Mouse (Mus musculus) skeletal muscle tissue, adult 2 months (tissue): ENCODE measurements around the gene Col1a1.

Experiments
- DNase-seq: peaks from one replicate; pipeline ENCODE4 v3.0.0-alpha.2; 2012; ENCODE audit warnings: low read depth, low spot score

Col1a1 gene

GRCm38 (mm10) chr11:94936045-94936444 is at the start of gene Col1a1:
Gene Col1a1, plus strand, starts transcription at chr11:94936224.
- peak; percentile 82 for DNase-seq

DNA sequence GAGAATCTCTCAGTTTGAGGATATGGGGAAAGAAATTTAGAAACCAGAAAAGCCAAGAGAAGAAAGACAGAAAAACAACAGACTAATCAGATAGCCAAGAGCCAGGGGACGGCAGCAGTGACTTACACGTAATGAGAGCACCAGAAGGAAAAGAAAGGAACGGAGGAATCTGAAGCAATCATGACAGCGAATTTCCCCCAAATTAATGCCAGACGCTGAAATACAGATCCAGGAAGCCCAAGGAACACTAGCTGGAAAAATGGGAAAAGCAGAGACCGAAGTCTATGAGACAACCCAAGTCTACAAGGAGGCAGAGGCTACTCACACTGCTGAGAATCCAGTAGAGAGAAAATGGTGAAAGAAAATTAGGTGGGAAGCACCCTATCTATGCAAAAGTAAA is 44.9 kb upstream of the Col1a1 start:
- peak; percentile 42 for DNase-seq

DNA sequence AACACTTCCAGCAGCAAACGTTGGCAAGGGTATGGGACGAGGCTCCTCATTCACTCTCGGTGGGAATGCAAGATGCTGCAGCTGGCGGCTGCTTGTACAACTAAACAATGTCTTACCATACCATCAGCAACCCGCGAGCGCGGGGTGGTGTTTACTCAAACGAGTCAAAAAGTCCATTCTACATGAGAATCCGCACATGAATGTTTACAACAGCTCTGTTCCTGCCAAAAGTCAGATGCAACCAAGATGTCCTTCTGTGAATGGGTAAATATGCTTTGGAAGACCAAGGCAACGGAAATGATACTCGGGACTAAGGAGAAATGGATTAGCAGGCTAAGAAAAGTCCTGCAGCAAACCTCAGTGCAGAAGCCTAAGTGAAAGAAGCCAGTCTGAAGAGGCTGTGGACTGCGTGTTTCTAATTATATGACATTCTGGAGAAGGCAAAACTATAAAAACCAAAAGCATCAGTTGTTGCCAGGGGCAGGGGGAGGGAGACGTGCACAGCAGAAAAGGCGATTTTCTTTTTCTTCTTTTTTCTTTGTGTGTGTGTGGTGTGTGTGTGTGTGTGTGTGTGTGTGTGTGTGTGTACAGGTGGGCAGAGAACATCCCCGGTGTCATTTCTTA is 39.2 kb upstream of the Col1a1 start:
- DNase-seq, result no peak

DNA sequence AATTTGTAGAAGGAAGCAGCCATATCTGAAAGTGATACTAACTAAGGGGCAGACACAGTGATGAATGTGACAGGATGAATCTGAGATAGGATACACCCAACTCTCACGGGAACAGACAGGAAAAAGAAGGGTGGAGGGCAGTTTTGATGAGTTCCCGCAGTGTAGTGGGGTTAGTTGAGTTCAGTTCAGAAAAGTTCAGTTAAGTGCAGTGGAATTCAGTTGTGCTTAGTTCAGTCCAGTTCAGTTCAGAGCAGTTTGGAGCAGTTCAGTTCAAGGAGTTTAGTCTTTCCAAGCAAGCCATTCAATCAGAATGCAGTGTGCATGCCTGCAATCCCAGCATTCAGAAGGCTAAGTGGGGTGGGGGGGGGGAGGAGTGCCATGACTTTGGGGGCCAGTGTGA is 34.8 kb upstream of the Col1a1 start:
- no peak for DNase-seq

GRCm38 (mm10) chr11:94904306-94904705 is 31.7 kb upstream of the Col1a1 start:
- DNase-seq, result no peak

DNA sequence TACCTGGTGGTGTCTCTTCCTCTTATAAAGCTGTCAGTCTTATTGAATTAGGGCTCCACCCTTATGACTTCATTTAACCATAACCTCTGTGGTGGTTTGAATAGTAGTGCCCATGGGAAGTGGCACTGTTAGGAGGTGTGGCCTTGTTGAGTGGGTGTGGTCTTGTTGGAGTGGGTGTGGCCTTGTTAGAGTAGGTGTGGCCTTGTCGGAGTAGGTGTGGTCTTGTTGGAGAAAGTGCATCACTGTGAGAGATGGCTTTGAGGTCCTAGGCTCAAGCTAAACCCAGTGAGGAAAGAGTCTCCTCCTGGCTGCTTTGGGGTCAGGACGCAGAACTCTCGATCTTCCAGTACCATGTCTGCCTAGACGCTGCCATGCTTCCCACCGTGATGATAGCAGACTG is 25.1 kb upstream of the Col1a1 start:
- DNase-seq, result no peak

DNA sequence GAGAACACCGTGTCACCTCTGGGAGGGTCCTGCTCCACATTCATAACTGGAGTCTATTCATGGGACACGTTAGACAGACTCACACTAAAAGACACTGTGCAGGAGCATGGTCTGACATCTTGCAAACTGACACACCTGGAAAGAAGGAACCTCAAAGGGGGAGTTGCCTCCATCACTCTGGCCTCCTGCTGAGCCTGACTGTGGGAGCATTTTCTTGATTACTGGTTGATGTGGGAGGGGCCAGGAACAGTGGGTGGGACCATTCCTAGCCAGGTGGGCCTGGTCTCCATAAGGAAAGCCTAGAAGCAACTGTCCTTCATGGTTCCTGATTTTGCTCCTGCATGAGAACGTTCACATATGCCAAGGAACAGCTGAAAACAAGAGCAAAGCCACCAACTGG is 23.5 kb upstream of the Col1a1 start:
- no peak for DNase-seq

DNA sequence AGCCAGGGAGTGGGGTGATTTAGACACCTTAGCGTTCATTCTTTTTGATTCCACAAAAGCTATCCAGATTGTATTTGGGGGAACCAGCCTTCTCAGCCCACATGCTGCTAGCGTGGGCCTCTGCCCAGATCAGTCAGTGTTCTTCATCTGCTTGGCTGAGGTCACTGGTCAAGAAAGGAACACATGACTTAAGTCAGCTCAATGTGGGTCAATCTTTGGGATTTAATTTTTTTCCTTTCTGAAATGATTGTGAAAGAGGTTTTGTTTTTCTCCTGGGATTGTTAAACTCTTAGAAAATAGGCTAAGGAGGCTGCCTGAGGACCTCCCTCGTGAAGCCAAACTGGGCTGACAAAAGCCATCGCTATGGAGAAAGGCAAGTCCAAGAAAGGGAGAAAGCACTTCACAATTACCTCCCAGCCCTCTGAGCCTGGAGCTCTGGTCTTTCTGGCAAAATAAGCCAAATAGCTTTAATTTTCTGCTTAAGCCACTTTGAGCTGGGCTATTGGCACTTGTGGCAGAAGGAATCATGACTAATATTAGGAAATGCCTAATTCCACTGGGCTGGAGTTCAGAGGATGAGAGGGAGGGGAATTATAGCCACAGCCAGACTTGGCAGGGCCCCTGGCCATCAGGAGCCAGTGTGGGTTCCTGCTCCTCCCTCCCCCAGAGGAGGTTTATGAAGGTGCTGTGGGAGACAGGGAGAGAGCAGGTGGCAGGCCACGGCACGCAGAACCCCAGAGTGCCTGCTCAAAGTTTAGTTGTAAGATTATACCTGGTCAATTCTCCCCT is 22.5 kb upstream of the Col1a1 start:
- DNase-seq, result peak; percentile 64

DNA sequence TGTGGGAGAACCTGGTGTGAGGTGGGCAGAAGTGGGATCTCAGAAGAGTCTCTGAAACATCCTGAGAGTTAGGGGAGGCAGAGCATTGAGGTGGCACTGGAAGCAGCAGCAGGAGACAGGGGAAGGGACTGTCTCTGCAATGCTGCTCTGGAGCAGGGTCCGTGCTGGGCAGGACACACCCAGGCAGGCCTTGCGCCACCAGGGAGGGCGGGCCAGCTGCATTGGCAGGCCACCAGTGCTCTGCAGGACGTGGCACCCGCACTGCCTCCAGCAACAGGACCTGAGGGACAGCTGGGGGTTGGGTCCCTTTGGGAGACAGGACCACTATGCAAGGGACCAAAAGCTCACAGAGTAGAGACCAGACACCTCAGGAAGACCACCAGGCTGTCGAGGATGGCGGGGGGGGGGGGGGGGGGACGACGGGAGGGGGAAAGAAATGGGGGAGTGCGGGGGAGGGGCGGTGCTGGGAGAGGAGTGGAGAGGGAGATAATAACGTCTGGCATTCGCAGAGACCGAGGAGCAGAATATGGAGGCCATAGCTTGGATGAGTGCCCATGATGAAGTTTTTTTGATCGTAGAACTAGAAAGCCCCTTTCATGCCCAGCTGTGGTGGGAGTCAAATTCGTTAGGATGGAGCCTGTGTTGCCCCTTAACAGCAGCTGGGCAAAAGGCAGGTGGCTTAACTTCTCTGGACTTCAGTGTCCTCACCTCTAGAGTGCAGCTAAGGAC is 20.2 kb upstream of the Col1a1 start:
- DNase-seq, result no peak

DNA sequence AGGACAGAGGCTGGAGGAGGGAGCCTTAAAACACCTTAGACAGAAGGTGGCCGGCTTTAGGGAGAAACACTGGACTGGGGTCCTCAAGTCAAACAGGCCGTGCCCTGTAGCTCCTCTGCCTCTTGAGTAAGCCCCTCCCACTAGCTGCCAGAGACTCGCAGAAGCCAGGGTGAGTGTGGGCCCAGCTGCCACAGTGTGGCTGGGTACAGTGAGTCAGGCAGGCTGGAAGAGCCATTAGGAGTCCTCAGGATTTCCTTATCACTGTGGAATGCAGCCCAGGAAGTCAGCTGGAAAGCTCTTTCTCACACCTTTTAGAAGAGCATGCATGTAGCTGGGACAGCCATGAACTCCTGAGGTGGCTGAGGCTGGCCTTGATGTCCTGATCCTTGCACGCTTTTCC is 19.5 kb upstream of the Col1a1 start:
- no peak for DNase-seq

DNA sequence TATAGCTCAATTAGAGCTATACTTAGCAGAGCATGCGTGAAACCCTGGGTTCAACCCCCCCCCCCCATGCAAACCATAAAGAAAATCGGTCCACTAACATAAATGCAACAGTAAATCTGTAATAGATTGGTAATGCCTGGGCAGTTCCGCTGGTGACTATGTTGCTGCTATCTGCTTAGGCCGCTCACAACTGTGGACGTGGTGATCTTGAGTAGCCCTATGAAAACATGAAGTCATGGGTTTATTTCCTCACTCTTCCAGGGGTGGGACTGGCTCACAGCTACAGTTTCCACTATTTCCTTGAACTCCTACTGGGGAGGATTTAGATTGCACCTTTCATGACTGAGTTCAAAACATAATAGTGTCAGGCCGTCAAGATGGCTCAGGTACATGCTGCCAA is 18.3 kb upstream of the Col1a1 start:
- DNase-seq, result no peak

DNA sequence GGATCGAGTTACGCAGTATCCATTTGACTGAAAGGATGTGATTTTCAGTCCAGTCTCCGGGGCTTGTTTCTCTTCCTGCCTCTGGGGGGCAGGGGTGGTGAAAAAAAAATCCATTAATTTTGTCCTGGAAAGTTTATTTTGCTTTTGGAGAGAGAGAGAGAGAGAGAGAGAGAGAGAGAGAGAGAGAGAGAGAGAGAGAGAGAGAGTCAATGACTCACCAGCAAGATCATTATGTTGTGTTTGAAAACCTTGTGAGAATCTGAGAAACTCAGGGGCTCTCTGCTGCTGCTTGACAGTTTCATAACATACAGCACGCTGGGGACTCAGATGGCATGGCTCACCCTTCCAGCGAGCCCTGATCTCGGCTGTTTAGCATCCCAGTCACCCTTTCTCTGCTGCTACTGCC is 15.0 kb upstream of the Col1a1 start:
- no peak for DNase-seq

- no peak for DNase-seq
Observed at GRCm38 (mm10) chr11:94924977-94925376, 11.0 kb upstream of the Col1a1 start.

- peak; percentile 60 for DNase-seq
Observed at GRCm38 (mm10) chr11:94926431-94926830, 9.6 kb upstream of the Col1a1 start.

GRCm38 (mm10) chr11:94927771-94928291 is 8.2 kb upstream of the Col1a1 start:
- no peak for DNase-seq

DNA sequence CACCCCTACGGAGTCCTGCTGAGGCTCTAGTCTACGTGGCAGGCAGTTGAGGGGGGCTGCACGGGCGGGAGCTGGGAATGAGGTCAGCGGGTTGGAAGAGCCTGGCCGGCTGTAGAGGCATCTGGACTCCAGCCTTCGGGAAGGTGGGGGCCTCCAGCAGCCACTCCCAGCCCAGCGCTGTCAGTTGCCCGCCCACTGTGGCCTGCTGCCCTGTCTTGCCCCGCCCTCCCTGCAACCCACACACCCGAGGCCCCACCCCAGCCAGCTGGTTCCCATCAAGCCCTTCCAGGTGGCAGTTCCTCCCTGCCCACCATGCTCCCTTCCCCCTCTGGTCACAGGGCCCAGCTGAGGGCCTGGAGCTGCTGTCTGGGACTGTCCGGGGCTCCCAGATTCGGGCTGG is 7.2 kb upstream of the Col1a1 start:
- DNase-seq, result peak; percentile 86

DNA sequence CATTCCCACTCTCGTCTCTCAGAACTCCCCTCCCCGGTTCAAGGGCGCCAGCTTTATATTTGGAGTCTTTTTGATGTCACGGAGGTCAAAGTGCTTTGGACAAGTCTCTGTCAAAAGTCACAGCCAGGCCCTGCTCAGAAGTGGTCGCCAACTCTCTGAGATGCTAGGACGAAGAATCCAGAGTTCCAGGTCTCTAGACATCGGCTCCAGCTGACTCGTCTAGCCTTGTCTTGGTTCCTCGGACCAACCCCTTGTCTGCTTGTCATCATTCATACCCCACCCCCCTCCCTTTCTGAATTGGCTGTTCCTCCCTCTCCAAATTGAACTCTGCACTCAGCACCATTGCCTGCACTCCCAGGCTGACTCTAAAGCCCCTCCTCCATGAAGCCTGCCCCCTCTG is 6.4 kb upstream of the Col1a1 start:
- peak; percentile 46 for DNase-seq

GRCm38 (mm10) chr11:94930151-94930550 is 5.9 kb upstream of the Col1a1 start:
- no peak for DNase-seq

DNA sequence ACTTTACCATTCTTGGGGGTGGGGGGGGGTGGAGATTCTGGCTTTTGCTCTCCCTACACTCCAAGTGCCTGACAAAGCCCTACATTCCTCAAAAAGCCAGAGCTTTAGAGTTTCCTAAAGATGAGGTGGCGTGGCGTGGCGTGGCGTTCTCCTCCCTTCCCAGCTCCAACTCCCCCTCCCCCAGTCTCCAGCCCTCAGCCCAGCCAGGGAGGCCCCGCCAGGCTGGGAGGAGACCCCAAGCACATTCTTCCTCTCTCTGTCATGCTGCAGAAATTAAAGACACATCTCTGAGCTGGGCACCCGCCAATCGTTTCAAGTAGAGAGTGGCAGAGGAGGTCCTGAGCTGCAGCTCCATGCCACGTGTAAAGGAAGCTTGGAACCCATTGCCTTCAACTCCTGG is 2.4 kb upstream of the Col1a1 start:
- DNase-seq, result no peak

- DNase-seq, result peak; percentile 49
Observed at GRCm38 (mm10) chr11:94934526-94934925, 1.5 kb upstream of the Col1a1 start.

GRCm38 (mm10) chr11:94936851-94937295 is 849 bp downstream of the Col1a1 start:
- peak; percentile 75 for DNase-seq

- DNase-seq, result no peak
Observed at GRCm38 (mm10) chr11:94937335-94937781, 1.3 kb downstream of the Col1a1 start.
